Mouse (Mus musculus) cerebellum, adult 2 months (tissue): ENCODE data around the gene Prr14l.

Experiments used
- CTCF ChIP-seq: fragments of 200-500 bp; IDR thresholded peaks from 2 replicates; pipeline ENCODE4 v1.5.1; 2011; ENCODE audit warnings: low read depth, mild to moderate bottlenecking, control low read depth, low read length, moderate library complexity, borderline replicate concordance; ENCODE audit not compliant: insufficient read depth
- POLR2A ChIP-seq: fragments of 200-500 bp; IDR thresholded peaks from 2 replicates; pipeline ENCODE4 v1.6.1; 2011; ENCODE audit warnings: low read length, control low read depth, borderline replicate concordance; ENCODE audit not compliant: insufficient read depth

- TF ChIP-seq CTCF, result no peak
- peak; percentile 77 for TF ChIP-seq POLR2A
These were observed at the start of gene Prr14l for GRCm38 (mm10) chr5:32853731-32854507.
